Mouse (Mus musculus): Measurements from ENCODE around the gene Ccdc96.

Ccdc96 gene

GRCm38 (mm10) chr5:36529698-36530097, 45.3 kb downstream of the Ccdc96 start:
- no peak for DNase-seq

DNA sequence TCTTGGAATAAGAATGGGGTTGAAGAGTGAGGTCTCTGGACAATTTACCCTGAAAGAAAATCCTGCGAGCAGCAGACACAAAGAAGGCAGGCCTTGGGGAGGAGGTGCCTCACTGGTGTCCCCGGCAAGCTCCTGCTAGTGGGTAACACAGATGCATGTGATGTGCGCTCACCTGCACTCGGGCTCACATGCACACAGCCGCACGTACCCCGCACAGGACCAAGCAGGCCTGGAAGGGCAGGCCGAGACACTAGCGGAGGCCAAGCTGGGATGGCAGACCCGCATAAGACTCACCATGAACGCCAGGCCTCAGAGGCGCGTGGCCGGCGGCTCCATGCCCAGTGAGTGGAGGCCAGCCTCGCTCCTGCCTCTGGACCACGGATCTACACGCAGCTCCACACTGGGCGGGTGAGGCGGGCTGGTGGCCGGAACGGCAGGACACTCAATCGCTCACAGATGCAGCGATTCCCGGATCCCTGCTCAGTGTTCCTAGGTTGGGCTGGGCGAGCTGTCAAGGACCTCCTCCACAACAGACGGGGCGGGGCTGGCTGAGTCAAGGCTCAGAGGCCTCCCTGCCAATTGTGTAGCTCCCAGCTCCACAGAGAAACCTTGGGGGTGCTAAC, 45.9 kb downstream of the Ccdc96 start:
- DNase-seq, result peak; percentile 84

DNA sequence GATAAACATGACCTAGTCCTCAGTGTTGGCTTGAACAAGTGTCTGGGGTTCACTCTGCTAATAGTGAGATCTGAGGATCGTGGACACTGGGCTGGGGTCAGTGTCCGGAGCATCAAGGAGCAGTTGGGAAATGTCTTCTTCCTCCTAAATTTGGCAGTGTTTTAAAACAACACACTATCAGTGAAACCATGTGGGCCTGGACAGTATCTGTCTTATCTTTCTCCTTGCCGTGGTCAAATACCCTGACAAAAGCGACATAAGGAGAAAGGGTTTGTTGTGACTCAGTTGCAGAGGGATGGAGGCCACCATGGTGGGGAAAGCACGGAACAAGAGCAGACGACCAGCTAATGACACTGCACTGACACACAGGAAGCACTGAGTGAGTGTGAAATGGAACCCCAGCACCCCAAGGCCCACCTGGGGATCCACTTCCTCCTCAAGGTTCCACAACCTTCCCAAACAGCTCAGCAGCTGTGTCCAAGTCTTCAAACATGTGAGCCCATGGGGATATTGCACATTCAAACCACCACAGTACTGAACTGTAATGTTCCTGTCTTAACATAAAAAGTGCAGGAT, 50.2 kb downstream of the Ccdc96 start:
- no peak for DNase-seq

- no peak for DNase-seq
These were observed 51.2 kb downstream of the Ccdc96 start for GRCm38 (mm10) chr5:36535438-36536176.

- DNase-seq, result no peak
These were observed 52.0 kb downstream of the Ccdc96 start for GRCm38 (mm10) chr5:36536424-36536823.
